Mouse (Mus musculus) cerebellum, adult 11 months (tissue): ENCODE data around the gene Lgi2.

Source experiments
- DNase-seq: peaks from one replicate; pipeline ENCODE4 v3.0.0; 2022

Lgi2 gene

DNA sequence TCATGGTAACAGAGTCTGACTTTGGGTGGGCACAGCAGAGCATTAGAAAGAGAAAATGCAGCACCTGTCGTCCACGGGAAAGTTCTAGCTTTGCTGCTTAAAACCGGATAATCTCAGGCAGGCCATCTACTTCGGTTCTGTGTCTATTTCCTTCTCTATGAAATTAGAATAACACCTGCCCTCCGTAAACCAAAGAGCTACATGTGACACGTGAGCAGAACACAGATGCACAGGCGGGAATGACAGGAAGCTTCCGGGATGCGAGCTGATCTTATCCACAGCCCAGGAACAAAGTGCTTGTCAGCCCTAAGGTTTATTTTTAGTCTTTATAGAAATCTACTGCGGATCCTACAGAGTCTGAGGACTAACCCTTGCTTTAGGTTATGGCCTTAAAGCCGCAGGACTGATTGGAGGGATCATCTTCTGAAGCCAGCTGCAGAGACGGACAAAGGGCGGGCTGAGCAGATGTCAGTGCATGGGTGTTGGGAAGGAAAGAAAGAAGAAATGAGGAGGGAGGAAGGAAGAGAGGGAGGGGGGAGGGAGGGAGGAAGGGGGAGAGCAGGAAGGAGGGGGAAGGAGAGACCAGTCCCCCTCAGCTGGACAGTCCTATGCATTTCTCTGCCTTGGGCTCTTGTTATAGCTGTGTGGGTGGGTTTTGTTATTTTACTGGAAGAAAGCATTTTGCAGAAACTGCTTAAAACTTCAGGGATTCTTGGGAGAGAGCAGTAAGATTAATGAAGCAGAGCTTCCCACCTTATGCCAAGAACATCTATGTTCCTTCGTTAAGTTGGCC is 31.3 kb downstream of the Lgi2 start:
- no peak for DNase-seq

DNA sequence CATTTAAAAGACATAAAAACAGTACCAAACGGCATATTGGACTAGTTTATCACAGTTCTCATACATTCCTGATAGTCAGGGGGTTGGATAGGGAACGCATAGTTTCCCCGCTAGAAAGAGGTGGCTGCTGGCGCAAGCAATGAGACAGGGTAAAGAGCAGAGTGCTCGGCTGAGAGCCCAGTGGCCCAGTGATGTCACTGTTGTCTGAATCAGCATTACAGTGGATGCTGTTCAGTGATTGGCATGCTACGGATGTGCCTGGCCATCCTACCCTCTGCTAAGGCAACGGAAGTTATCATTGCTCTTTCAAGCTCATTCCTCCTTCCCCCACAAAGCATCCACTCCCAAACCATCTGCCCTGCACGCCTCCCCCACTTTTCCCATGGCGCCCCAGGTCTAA is 32.6 kb downstream of the Lgi2 start:
- no peak for DNase-seq

GRCm38 (mm10) chr5:52528545-52528944 is 37.7 kb downstream of the Lgi2 start:
- peak; percentile 73 for DNase-seq

DNA sequence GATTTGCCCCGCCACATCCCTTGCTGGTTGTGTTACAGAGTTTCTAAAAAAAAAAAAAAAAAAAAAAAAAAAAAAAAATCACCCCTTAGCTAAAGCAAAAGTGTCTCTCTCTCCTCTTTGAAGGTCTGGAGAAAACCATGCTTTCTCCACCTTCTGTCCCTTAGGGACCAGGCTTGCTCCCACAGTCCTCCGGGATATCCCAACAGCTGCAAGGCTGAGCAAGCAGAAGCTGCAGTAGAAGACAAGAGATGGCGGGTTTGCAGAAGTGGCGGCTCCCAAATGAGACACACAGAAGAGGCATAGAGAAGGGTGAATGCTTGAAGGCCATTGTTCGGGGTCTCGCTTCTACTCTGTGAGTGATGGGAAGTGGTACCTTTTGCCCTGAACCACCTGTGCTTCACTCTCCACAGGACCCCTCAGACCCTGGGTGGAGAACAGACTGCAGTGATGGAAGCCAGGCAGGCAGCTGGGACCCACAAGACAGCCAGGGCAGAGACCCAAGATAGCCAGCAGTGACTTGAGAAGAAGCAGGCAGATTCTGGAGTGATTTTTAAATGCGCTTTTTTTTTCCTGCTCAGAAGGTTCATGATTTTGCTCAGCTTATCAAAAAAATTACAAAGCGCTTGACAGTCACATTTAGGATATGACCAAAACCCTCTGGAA is 39.8 kb downstream of the Lgi2 start:
- no peak for DNase-seq

DNA sequence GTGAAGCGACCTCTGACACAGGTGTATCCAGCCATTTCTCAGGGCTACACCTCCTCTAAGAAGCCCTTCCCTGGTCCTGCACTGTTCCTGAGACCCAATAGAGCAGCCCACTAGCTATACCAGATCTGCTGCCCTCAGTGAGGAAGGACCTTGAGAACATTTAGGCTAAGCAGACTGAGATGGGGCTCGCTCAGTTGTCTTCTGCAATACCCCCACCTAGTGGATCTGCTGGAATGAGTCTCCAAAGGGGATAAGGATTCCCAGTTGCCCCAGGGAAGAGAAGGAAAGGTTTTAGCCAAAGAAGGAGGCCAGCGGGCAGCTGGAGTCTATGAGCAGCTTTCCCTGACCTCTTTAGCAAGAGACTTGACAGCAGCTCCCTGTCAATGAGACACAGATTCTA is 42.1 kb downstream of the Lgi2 start:
- DNase-seq = no peak

GRCm38 (mm10) chr5:52519921-52520320 is 46.3 kb downstream of the Lgi2 start:
- no peak for DNase-seq

DNA sequence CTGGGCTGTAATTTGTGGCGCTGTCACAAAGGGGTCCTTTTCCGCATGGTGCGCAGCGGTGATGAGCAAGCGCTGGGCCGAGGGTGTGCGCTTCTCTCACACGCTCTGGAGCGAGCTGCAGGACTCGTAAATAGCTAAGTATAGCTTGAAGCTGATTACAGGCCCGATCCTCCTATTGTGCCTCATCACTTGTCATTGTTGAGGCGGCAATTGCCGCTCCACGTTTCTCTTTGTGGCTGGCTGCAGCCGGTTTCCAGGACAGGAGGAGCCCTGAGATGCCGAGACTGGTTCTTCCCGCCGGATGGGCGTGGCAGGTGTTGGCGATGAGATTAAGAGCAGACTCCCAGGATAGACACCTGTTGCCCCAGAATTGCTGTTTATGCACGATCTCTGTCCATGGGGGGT is 50.2 kb downstream of the Lgi2 start:
- DNase-seq = peak; percentile 14

GRCm38 (mm10) chr5:52515246-52516021 is 50.8 kb downstream of the Lgi2 start:
- peak; percentile 67 for DNase-seq

DNA sequence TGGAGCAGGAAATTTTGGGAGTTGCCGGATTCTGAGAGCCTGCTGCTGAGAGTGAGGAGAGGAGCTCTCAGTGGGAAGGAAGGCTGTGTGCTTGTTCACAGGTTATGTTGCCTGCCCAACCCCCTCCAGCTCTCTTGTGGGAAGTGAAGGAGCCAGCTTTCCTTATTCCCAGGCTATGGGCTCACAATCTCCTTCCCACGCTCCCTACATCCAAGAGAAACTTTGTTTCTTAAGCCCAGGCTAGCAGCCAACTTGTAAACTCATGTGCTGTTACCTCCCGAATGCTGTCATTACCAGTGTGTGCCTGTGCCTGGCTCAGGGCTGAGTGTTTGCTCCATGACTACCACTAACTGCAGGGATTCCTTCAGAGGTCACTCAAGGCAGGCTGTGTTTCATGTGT is 55.2 kb downstream of the Lgi2 start:
- DNase-seq = no peak

- DNase-seq = no peak
These were observed 56.8 kb downstream of the Lgi2 start for GRCm38 (mm10) chr5:52509416-52509815.

GRCm38 (mm10) chr5:52504666-52505065 is 61.6 kb downstream of the Lgi2 start:
- no peak for DNase-seq

- DNase-seq = no peak
These were observed 62.1 kb downstream of the Lgi2 start for GRCm38 (mm10) chr5:52504148-52504547.

GRCm38 (mm10) chr5:52495671-52496070 is 70.6 kb downstream of the Lgi2 start:
- DNase-seq = no peak

DNA sequence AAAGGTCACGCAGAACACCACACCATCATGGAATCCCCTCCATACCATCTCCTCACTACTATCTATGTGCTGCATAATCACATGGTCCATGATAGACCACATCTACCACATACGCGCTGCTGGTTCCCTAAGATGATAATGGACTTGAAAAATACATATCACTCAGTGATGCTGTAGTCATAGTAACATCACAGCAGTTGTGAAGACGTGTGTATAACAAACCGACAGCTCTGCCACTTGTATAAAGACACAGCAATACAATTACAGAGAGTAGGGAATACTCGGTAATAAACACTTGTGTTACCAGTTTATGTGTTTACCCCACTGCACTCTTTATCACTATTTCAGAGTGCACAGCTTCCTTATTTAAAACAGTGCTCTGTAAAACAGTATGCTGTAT is 74.8 kb downstream of the Lgi2 start:
- DNase-seq = no peak

GRCm38 (mm10) chr5:52487559-52488430 is 78.5 kb downstream of the Lgi2 start:
- no peak for DNase-seq
